Mouse (Mus musculus) megakaryocyte, embryonic 14.5 days (primary cell): ENCODE measurements at regions not wholly inside any gene's neighbourhood (a gene's known extent, or its start where the extent isn't known, plus 50 kb on each side); places are given as distances from the start of the nearest gene placed in this dataset.

Source experiments
- FLI1 ChIP-seq: IDR thresholded peaks from 2 replicates; pipeline ENCODE4 v1.6.1; 2012; ENCODE audit warnings: low read length, inconsistent platforms, mixed read lengths
- GATA1 ChIP-seq: IDR thresholded peaks from 3 replicates; pipeline ENCODE4 v1.6.1; 2012; ENCODE audit warnings: mixed read lengths, low read length, inconsistent platforms, borderline replicate concordance

DNA sequence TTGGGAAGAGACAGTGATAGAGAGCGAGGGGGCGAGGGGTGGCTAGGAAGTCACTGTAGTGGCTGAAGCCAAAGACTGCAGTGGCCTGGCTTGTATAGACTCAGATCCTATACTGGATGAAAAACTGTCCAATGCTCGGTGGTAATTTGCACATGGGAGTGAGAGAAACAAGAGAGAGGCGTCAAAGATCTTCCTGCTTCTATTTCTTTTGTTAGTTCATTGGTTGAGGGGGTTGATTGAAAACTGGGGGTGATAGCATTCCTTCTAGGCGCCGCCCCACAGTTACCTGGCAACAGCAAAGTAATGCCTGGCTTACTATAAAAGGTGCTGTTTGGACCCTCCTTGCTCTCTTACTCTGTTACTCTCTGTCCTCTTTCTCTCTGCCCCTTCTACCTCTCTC, 465.3 kb upstream of the Smim15 start:
- TF ChIP-seq GATA1 (no peak), FLI1 (no peak)
